Mouse (Mus musculus) ES-Bruce4 (cell line): Measurements from ENCODE around the gene Samd10.

ENCODE experiments used
- CTCF ChIP-seq: IDR thresholded peaks from one replicate; pipeline ENCODE4 v1.8.1; 2011; ENCODE audit warnings: low read depth, low read length
- POLR2A ChIP-seq: IDR thresholded peaks from one replicate; pipeline ENCODE4 v1.8.1; 2011; ENCODE audit warnings: low read length; ENCODE audit not compliant: insufficient read depth

GRCm38 (mm10) chr2:181583460-181584257 lies 15.4 kb downstream of the Samd10 start:
- TF ChIP-seq CTCF (no peak), POLR2A (no peak)
